Comparison of ENCODE assay signal across 15 mouse cellular contexts in genomic region chr5:115434280-115434852, GRCm38 (mm10). TPM values are rescaled to one million over a fixed set of nuclear protein-coding genes. Genes with fewer than 3 reads are reported as not detected.
DNase-seq lines count a peak whose midpoint lies in the region; ATAC-seq lines count a peak whose summit lies in the region.
"Had no signal": no experiment of that assay in that cellular context is flagged by ENCODE, and none has a peak within 500 bp of the region (broad histone marks: within the 10 kb centered on the region; RNA-seq: fewer than 3 reads in every experiment).

No protein-coding gene starts in this region.

- no peak overlapping the region for H3K27ac ChIP-seq in kidney, embryonic 14.5 days (ENCODE audit: low read depth, low read length)
- peak overlapping the region; percentile 100 for H3K27ac ChIP-seq in forebrain, embryonic 12.5 days
- H3K27ac ChIP-seq in limb, embryonic 10.5 days: peak overlapping the region; percentile 99
- H3K27ac ChIP-seq in neural tube, embryonic 13.5 days (replicated peaks): peak overlapping the region; percentile 100
- H3K27ac ChIP-seq: stomach, postnatal 0 days had no signal

- H3K9ac ChIP-seq in kidney, embryonic 14.5 days (ENCODE audit: low read depth, low read length): peak overlapping the region; percentile 18; the same call in 1 of the 2 replicates
- peak overlapping the region; percentile 100 for H3K9ac ChIP-seq in forebrain, embryonic 12.5 days
- H3K9ac ChIP-seq in neural tube, embryonic 13.5 days: peak overlapping the region; percentile 100

- WGBS in kidney, embryonic 14.5 days: 38% methylated on average over 11 of the region's 11 CpGs
- WGBS in forebrain, embryonic 12.5 days: 12% methylated on average over 11 of the region's 11 CpGs
- WGBS in limb, embryonic 10.5 days: 37% methylated on average over 11 of the region's 11 CpGs
- 18% methylated on average over 11 of the region's 11 CpGs for WGBS in neural tube, embryonic 13.5 days

- peaks cover 5% of the 10 kb centered on the region; the same call in 1 of the 2 replicates for H3K27me3 ChIP-seq in kidney, embryonic 14.5 days (ENCODE audit: control insufficient read depth, insufficient read depth, low read length)
- H3K27me3 ChIP-seq in forebrain, embryonic 12.5 days: no peaks in the 10 kb centered on the region
- no peaks in the 10 kb centered on the region for H3K27me3 ChIP-seq in limb, embryonic 10.5 days (ENCODE audit: low read depth, poor library complexity, severe bottlenecking)
- H3K27me3 ChIP-seq in neural tube, embryonic 13.5 days: no peaks in the 10 kb centered on the region

- no peaks in the 10 kb centered on the region for H3K9me3 ChIP-seq in kidney, embryonic 14.5 days (ENCODE audit: control insufficient read depth, low read length)
- H3K9me3 ChIP-seq in forebrain, embryonic 12.5 days: no peaks in the 10 kb centered on the region
- no peaks in the 10 kb centered on the region for H3K9me3 ChIP-seq in limb, embryonic 10.5 days (replicated peaks)
- H3K9me3 ChIP-seq in neural tube, embryonic 13.5 days: no peaks in the 10 kb centered on the region

- DNase-seq in kidney, postnatal 36 days: no peak
- DNase-seq in limb, embryonic 10.5 days (ENCODE audit: low spot score): no peak
- DNase-seq in gastrocnemius, adult 18-20 months (ENCODE audit: low spot score): no peak
- DNase-seq in layer of hippocampus, postnatal 10 days (ENCODE audit: low spot score in 2 of 2): no peak
- DNase-seq in spleen, adult 18-20 months: no peak
- DNase-seq: gastrocnemius, postnatal 10 days; kidney, postnatal 25 days; lung, postnatal 36 days; right cerebral cortex, postnatal 4 days had no signal

- no peak overlapping the region for H3K4me2 ChIP-seq in kidney, embryonic 14.5 days (replicated peaks; ENCODE audit: low read depth, low read length)
- peak overlapping the region; percentile 98 for H3K4me2 ChIP-seq in forebrain, embryonic 12.5 days
- H3K4me2 ChIP-seq in neural tube, embryonic 13.5 days: peak overlapping the region; percentile 93

- H3K36me3 ChIP-seq in kidney, embryonic 14.5 days (ENCODE audit: control insufficient read depth, insufficient read depth, low read length): peaks cover 33% of the 10 kb centered on the region
- peaks cover 68% of the 10 kb centered on the region for H3K36me3 ChIP-seq in forebrain, embryonic 12.5 days (replicated peaks)
- H3K36me3 ChIP-seq in limb, embryonic 10.5 days: peaks cover 79% of the 10 kb centered on the region
- peaks cover 38% of the 10 kb centered on the region for H3K36me3 ChIP-seq in neural tube, embryonic 13.5 days

- H3K4me3 ChIP-seq in kidney, embryonic 14.5 days (ENCODE audit: low read length): no peak overlapping the region
- peak overlapping the region; percentile 100 for H3K4me3 ChIP-seq in forebrain, embryonic 12.5 days (replicated peaks)
- H3K4me3 ChIP-seq in limb, embryonic 10.5 days: peak overlapping the region; percentile 55
- H3K4me3 ChIP-seq in neural tube, embryonic 13.5 days: peak overlapping the region; percentile 97

- ATAC-seq in kidney, embryonic 14.5 days (ENCODE audit: low FRiP score, low TSS enrichment): no peak
- ATAC-seq in forebrain, embryonic 12.5 days (ENCODE audit: low FRiP score): no peak
- ATAC-seq in neural tube, embryonic 13.5 days (ENCODE audit: low read depth): no peak

- peaks cover 69% of the 10 kb centered on the region for H3K4me1 ChIP-seq in kidney, embryonic 14.5 days (ENCODE audit: control insufficient read depth, insufficient read depth, low read length)
- H3K4me1 ChIP-seq in forebrain, embryonic 12.5 days: peaks cover 75% of the 10 kb centered on the region
- peaks cover 95% of the 10 kb centered on the region for H3K4me1 ChIP-seq in limb, embryonic 10.5 days
- peaks cover 89% of the 10 kb centered on the region for H3K4me1 ChIP-seq in neural tube, embryonic 13.5 days (replicated peaks)

RNA-seq across cellular contexts. Expression of gene Msi1, which starts 5.0 kb away (rescaled TPM):
- polyA plus RNA-seq in kidney, embryonic 14.5 days (2014; fragmentation: Nextera tagmentation; extraction: Ambion mirVana): 26.2 and 34.0 TPM in 2 replicates
- polyA plus RNA-seq in forebrain, embryonic 12.5 days (2016; fragmentation: Nextera tagmentation; extraction: Ambion mirVana): 161 and 182 TPM in 2 replicates
- 54.0 and 60.6 TPM in 2 replicates for polyA plus RNA-seq in limb, embryonic 10.5 days (2016; fragmentation: Nextera tagmentation; extraction: Ambion mirVana)
- 66.5 and 66.7 TPM in 2 replicates for polyA plus RNA-seq in neural tube, embryonic 13.5 days (2015; fragmentation: Nextera tagmentation; extraction: Ambion mirVana)
- under 1 TPM in 1 of 2 experiments, not detected in 1; 0.57 TPM for total RNA-seq in gastrocnemius, adult 18-20 months (2021)
- 10 to 100 TPM; 73.0 to 76.2 TPM for total RNA-seq in layer of hippocampus, postnatal 10 days (2021)
- total RNA-seq: liver, adult 2 months; neutrophil, adult 5-6 weeks had no signal

RNA-seq across cellular contexts. Expression of gene Pla2g1b, which starts 31.7 kb away (rescaled TPM):
- 0.46 and 0.57 TPM in 2 replicates for polyA plus RNA-seq in kidney, embryonic 14.5 days (2014; fragmentation: Nextera tagmentation; extraction: Ambion mirVana)
- polyA plus RNA-seq in forebrain, embryonic 12.5 days (2016; fragmentation: Nextera tagmentation; extraction: Ambion mirVana): not detected in 2 replicates
- not detected in 2 replicates for polyA plus RNA-seq in limb, embryonic 10.5 days (2016; fragmentation: Nextera tagmentation; extraction: Ambion mirVana)
- 0.95 TPM in 1 of 2 replicates, not detected in the other for polyA plus RNA-seq in neural tube, embryonic 13.5 days (2015; fragmentation: Nextera tagmentation; extraction: Ambion mirVana)
- not detected for total RNA-seq in gastrocnemius, adult 18-20 months (2021)
- not detected for total RNA-seq in layer of hippocampus, postnatal 10 days (2021)
- total RNA-seq: gastrocnemius, postnatal 10 days; neutrophil, adult 5-6 weeks had no signal
- polyA plus RNA-seq: liver, adult 2 months had no signal

RNA-seq across cellular contexts. Expression of gene Sirt4, which starts 50.2 kb away (rescaled TPM):
- polyA plus RNA-seq in kidney, embryonic 14.5 days (2014; fragmentation: Nextera tagmentation; extraction: Ambion mirVana): 16.4 and 20.9 TPM in 2 replicates
- 20.0 and 23.2 TPM in 2 replicates for polyA plus RNA-seq in forebrain, embryonic 12.5 days (2016; fragmentation: Nextera tagmentation; extraction: Ambion mirVana)
- 16.0 and 18.5 TPM in 2 replicates for polyA plus RNA-seq in limb, embryonic 10.5 days (2016; fragmentation: Nextera tagmentation; extraction: Ambion mirVana)
- 26.8 and 33.0 TPM in 2 replicates for polyA plus RNA-seq in neural tube, embryonic 13.5 days (2015; fragmentation: Nextera tagmentation; extraction: Ambion mirVana)
- 10 to 100 TPM; 14.8 to 16.5 TPM for total RNA-seq in gastrocnemius, adult 18-20 months (2021)
- 10 to 100 TPM; 25.8 to 29.8 TPM for total RNA-seq in layer of hippocampus, postnatal 10 days (2021)

Comparison
In these comparisons a context has a peak if more than half of its experiments do, and no peak if none do; other contexts are left out.
1. H3K9ac ChIP-seq: peak in every context shown above with its lines; median percentile 100 in forebrain, embryonic 12.5 days; 100 in neural tube, embryonic 13.5 days; 18 in kidney, embryonic 14.5 days.